Mouse (Mus musculus): ENCODE data around the gene Igsf9. TPM values are rescaled to one million over a fixed set of nuclear protein-coding genes. Genes with fewer than 3 reads are reported as not detected.

Gene Igsf9
- 76.2 and 95.8 TPM in 2 replicates for polyA plus RNA-seq (2016; fragmentation: Nextera tagmentation; extraction: Ambion mirVana)

DNA sequence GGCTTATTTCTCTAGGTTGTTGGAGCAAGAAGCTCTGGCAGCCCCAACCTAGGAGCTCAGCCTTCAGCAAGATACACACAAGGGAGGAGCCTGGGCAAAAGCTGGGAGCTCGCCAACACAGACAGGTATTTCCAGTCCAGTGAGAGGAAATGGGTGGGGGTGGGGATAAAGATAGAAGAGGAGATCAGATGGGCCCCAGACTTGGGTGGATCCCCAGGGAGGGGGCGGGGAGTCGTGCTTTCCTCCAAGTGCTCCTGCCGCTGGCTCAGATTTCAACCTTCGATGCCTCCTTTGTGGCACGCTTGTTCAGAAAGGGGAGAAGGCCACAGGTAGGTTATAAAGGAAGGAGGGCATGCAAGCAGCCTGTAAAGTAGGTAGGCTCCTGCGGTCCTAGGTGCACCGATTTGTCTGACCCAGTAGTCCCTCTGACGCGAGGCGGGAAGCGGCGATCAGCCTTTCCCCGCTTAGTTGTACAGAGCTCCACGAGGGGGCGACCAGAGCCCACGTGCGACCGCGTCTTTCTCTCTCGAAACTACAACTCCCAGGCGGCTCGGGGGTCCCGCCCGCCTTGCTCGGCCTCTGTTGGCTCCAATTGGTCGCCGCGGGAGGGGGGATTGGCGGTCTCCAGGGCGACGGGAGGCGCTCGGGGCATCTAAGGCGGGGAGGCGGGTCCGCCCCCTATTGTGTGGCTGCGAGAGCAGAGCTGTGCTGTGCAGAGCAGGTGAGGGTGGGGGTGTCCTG lies at the start of gene Igsf9:
TSS of gene Igsf9 (plus strand) at position 249 of the 741 bp plus-strand sequence.
- DNase-seq (ENCODE audit: low spot score), result peak; percentile 97
- Histone ChIP-seq H3K27ac (replicated peaks) (peak within 1 kb of the TSS; percentile 93), H3K9me3 (replicated peaks) (no peaks in the 10 kb centered on the region), H3K4me3 (peak within 1 kb of the TSS; percentile 79), H3K36me3 (peaks cover 15% of the 10 kb centered on the region), H3K27me3 (ENCODE audit: low read depth, poor library complexity, severe bottlenecking) (peaks cover 23% of the 10 kb centered on the region), H3K4me1 (peaks cover 53% of the 10 kb centered on the region)
- under 1% methylated on average over 38 of the region's 38 CpGs for WGBS

DNA sequence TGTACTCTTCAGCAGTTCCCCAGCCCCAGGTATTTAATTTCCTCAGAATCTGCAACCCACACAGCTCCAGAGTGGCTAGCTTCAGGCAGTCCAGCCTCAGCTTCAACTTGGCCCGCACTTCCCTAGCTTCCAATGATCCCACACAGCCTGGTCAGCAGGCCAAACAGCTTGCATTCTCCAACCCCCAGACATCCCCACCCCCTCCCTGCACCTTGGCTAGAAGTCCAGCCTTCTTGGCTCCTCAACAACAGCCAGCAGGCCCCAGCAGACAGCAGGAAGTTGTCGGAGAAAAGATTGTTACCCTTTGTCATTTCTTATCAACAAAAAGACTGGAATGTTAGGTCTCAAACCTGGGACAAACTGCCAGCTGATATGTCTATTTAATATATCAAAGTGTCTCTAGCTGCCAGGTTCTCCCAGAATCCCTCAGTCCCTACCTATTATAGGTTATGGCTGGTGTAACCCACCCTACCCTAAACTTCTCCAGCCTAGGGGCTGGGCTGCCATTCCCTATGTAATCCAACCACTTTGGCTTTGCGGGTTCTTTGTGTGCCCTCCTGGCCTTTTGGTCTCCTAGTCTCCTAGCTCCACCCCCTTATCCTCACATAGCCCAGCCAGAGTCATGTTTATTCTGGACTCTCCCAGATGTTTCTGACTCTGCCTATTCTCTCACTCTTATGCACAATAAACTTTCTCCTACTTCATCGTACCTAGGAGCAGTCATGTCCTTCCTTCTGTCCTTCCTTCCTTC lies 49.6 kb upstream of the Igsf9 start:
- 51% methylated on average over 4 of the region's 4 CpGs for WGBS

DNA sequence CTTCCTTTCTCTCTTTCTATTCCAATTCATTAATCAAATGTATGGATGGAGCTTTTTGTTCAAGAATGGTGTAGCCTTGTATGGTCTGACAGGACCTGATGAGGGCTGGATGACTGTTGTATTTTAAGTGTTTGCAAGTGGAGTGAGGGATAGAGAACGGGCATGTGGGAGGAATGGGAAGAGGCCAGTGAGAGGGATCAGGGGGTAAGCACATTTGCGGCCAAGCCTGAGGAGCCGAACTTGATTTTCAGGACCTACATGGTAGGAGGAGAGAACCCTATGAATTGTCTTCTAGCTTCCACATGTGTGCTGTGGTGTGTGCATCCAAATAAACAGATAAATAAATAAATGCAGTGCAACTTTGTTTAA lies 49.0 kb upstream of the Igsf9 start:
- Histone ChIP-seq H3K4me1 (peaks cover 9% of the 10 kb centered on the region; the same call in 1 of the 2 replicates), H3K27ac (replicated peaks) (no peak overlapping the region), H3K4me3 (no peak overlapping the region), H3K27me3 (ENCODE audit: low read depth, poor library complexity, severe bottlenecking) (no peaks in the 10 kb centered on the region), H3K9me3 (replicated peaks) (no peaks in the 10 kb centered on the region), H3K36me3 (no peaks in the 10 kb centered on the region)
- DNase-seq (ENCODE audit: low spot score), result no peak
- 92% methylated on average over 3 of the region's 3 CpGs for WGBS

More for the DNA sequence above, 49.6 kb upstream of the Igsf9 start:
- peaks cover 9% of the 10 kb centered on the region; the same call in 1 of the 2 replicates for H3K4me1 ChIP-seq
- H3K27ac ChIP-seq (replicated peaks), result no peak overlapping the region
- H3K9me3 ChIP-seq (replicated peaks), result no peaks in the 10 kb centered on the region
- H3K36me3 ChIP-seq, result no peaks in the 10 kb centered on the region
- no peaks in the 10 kb centered on the region for H3K27me3 ChIP-seq (ENCODE audit: low read depth, poor library complexity, severe bottlenecking)
- no peak overlapping the region for H3K4me3 ChIP-seq
- no peak for DNase-seq (ENCODE audit: low spot score)

DNA sequence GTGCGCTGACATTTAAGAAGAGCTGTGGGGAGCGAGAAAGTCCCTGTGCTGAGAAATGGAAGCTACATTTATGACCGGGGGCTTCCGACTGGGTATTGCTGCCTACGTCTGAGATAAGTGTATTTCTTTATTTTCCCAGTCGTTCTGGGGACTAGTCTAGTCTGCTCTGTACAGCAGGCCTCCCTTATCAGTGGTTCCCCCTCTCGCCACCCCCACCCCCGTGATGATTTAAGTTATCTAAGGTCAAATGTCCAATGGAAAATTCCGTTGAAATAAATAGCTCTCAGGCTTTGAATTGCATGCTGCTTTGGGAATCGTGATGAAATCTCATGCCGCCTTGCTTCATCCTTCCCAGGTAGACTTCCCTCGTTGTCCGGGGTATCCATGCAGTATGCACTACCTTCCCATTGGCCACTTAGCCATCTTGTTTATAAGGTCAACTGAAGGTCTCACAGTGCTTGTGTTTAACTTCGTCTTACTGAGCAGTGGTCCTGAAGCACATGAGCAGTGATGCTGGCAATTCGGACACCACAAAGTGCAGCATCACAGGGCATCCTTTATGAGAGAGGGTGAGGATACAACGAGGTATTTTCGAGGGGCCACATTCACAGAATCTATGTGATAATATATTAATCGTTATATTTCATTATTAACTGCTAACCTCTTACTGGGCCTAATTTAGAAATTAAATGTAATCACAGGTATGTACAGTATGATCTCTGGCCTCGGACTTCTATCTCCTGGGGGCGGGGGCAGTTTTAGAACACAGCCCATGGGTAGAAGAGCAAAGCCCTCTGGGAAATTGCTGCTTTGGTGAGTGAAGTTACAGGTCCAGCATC lies 48.4 kb upstream of the Igsf9 start:
- no peaks in the 10 kb centered on the region for H3K27me3 ChIP-seq (ENCODE audit: low read depth, poor library complexity, severe bottlenecking)
- H3K4me3 ChIP-seq, result no peak overlapping the region
- 89% methylated on average over 20 of the region's 20 CpGs for WGBS
- no peaks in the 10 kb centered on the region for H3K9me3 ChIP-seq (replicated peaks)
- H3K27ac ChIP-seq (replicated peaks), result no peak overlapping the region
- H3K4me1 ChIP-seq, result peaks cover 9% of the 10 kb centered on the region; the same call in 1 of the 2 replicates
- H3K36me3 ChIP-seq, result no peaks in the 10 kb centered on the region
- no peak for DNase-seq (ENCODE audit: low spot score)

DNA sequence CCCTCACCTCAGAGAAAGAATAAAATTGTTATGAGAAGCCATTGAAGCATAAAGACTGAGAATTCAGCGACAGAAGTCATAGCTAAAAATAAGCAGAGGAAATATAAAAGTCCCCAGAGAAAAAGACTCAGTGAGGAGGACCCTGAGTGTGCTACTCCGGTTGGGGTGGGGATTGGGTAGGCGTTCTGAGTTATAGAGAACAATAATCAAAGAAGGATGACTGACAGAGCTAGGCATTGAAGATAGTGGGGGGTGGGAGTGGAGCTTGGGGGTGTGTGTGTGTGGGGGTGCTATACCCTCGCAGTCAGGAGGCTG lies 47.8 kb upstream of the Igsf9 start:
- no peak overlapping the region for H3K4me3 ChIP-seq
- DNase-seq (ENCODE audit: low spot score), result no peak
- no peaks in the 10 kb centered on the region for H3K36me3 ChIP-seq
- no peaks in the 10 kb centered on the region for H3K27me3 ChIP-seq (ENCODE audit: low read depth, poor library complexity, severe bottlenecking)
- peaks cover 9% of the 10 kb centered on the region; the same call in 1 of the 2 replicates for H3K4me1 ChIP-seq
- 92% methylated on average over 4 of the region's 4 CpGs for WGBS
- no peaks in the 10 kb centered on the region for H3K9me3 ChIP-seq (replicated peaks)
- no peak overlapping the region for H3K27ac ChIP-seq (replicated peaks)

DNA sequence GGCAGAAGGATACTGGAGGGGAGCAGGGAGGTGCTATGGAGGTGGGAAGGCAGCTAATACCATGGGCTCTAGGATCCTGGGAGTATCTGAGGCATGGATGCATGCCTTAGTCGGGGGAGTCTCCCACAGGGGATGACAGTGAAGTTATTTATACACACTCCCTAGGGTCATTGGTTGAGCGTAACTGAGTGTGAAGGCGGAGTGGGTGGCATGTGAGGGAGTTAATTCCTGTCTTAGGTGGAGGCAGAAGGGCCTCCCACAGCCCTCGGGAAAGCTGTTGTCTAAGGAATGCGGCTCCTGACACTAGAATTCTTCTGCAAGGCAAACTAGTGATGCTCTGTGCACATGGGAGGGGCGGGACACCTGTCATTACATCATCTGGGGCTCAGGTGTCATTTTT lies 44.8 kb upstream of the Igsf9 start:
- no peak overlapping the region for H3K4me3 ChIP-seq
- H3K4me1 ChIP-seq, result peaks cover 7% of the 10 kb centered on the region; the same call in 1 of the 2 replicates
- H3K27ac ChIP-seq (replicated peaks), result no peak overlapping the region
- DNase-seq (ENCODE audit: low spot score), result no peak
- 61% methylated on average over 6 of the region's 6 CpGs for WGBS
- no peaks in the 10 kb centered on the region for H3K27me3 ChIP-seq (ENCODE audit: low read depth, poor library complexity, severe bottlenecking)
- H3K9me3 ChIP-seq (replicated peaks), result no peaks in the 10 kb centered on the region
- no peaks in the 10 kb centered on the region for H3K36me3 ChIP-seq

DNA sequence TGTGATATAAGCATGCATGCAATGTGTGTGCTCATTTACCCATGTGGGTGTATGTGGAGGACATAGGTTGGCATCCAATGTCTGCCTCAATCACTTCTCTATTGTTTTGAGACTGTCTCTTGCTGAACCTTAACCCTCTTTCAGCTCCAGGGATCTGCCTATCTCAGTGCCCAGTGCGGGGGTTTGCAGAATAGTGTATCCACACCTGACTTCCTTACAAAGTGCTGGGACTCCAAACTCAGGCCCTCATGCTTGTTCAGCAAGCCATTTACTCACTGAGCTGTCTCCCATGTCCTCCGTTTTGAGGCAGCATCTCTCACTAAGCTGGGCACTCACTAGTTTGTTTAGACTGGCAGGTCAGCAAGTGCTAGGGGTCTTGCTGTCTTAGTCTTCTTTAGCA lies 43.0 kb upstream of the Igsf9 start:
- no peaks in the 10 kb centered on the region for H3K9me3 ChIP-seq (replicated peaks)
- DNase-seq (ENCODE audit: low spot score), result no peak
- WGBS, result 86% methylated on average over 2 of the region's 2 CpGs
- no peaks in the 10 kb centered on the region for H3K4me1 ChIP-seq
- H3K4me3 ChIP-seq, result no peak overlapping the region
- H3K27me3 ChIP-seq (ENCODE audit: low read depth, poor library complexity, severe bottlenecking), result no peaks in the 10 kb centered on the region
- no peaks in the 10 kb centered on the region for H3K36me3 ChIP-seq
- no peak overlapping the region for H3K27ac ChIP-seq (replicated peaks)

DNA sequence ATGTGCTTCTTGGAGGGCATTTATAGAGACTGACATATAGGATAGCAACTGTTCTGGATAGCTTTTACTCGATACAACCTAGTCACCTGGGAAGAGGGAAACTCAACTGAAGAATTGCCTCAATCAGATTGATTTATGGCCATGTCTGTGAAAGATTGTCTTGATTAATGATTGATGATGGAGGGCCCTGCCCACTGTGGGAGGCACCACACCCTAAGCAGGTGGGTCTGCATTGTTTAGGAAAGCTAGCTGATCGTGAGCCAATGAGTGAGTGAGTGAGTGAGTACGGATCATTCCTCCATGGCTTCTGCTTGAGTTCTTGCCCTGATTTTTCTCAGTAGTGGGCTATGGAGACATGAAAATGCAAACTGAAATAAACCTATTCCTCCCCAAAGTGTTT lies 41.1 kb upstream of the Igsf9 start:
- 93% methylated on average over 3 of the region's 3 CpGs for WGBS
- H3K27ac ChIP-seq (replicated peaks), result no peak overlapping the region
- DNase-seq (ENCODE audit: low spot score), result no peak

DNA sequence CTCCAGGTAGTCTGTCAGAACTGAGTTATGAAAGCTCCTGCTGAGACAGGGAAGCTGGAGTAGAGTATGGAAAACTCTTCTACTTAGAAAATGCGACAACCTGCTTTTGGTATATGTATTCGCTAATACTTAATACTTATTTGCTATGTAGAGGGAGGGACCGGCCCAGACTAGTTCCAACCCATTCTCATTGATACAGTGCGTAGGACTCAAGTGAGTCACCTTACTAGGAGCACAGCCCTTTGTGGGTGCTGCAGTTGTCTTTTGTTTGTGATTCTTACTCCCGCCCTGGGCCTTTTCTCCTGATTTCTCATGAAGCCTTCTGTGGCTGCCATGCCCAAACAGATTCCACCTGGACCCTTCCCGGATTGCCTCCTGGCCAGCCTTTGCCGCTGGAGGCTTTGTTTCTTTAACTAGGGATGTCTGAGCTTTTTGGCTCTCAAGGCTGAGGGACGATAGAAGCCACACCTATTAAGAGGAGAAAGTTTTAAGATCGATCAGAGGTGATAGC lies 39.6 kb upstream of the Igsf9 start:
- no peak for DNase-seq (ENCODE audit: low spot score)
- Histone ChIP-seq H3K9me3 (replicated peaks) (no peaks in the 10 kb centered on the region), H3K36me3 (no peaks in the 10 kb centered on the region), H3K27ac (replicated peaks) (no peak overlapping the region), H3K4me1 (no peaks in the 10 kb centered on the region), H3K27me3 (ENCODE audit: low read depth, poor library complexity, severe bottlenecking) (no peaks in the 10 kb centered on the region), H3K4me3 (no peak overlapping the region)
- WGBS, result 87% methylated on average over 9 of the region's 9 CpGs

More for the DNA sequence above, 41.1 kb upstream of the Igsf9 start:
- H3K27me3 ChIP-seq (ENCODE audit: low read depth, poor library complexity, severe bottlenecking), result no peaks in the 10 kb centered on the region
- no peak overlapping the region for H3K4me3 ChIP-seq
- H3K9me3 ChIP-seq (replicated peaks), result no peaks in the 10 kb centered on the region
- no peaks in the 10 kb centered on the region for H3K36me3 ChIP-seq
- no peaks in the 10 kb centered on the region for H3K4me1 ChIP-seq

DNA sequence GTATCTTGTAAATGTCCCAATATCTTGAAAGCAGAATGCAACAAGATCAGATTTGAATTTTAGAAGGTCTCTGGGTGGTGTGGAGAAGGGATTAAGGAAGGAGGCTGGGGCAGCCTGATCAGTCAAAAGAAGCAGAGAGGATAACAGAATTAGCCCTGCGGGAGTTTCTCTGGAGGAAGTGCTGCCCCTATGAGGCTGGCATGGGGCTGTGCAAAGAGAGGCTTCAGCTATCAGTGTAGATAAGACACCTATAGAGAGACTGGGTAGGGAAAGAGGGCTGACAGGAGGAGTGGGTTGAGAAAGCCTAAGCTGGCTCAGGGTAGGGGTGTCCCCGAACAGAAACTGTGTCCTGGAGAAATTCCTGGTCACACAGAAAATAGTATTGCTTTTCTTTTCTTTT lies 31.4 kb upstream of the Igsf9 start:
- Histone ChIP-seq H3K27me3 (ENCODE audit: low read depth, poor library complexity, severe bottlenecking) (no peaks in the 10 kb centered on the region), H3K36me3 (no peaks in the 10 kb centered on the region), H3K27ac (replicated peaks) (no peak overlapping the region), H3K9me3 (replicated peaks) (no peaks in the 10 kb centered on the region), H3K4me3 (no peak overlapping the region), H3K4me1 (peaks cover 12% of the 10 kb centered on the region)
- 14% methylated on average over 2 of the region's 2 CpGs for WGBS
- DNase-seq (ENCODE audit: low spot score), result no peak

DNA sequence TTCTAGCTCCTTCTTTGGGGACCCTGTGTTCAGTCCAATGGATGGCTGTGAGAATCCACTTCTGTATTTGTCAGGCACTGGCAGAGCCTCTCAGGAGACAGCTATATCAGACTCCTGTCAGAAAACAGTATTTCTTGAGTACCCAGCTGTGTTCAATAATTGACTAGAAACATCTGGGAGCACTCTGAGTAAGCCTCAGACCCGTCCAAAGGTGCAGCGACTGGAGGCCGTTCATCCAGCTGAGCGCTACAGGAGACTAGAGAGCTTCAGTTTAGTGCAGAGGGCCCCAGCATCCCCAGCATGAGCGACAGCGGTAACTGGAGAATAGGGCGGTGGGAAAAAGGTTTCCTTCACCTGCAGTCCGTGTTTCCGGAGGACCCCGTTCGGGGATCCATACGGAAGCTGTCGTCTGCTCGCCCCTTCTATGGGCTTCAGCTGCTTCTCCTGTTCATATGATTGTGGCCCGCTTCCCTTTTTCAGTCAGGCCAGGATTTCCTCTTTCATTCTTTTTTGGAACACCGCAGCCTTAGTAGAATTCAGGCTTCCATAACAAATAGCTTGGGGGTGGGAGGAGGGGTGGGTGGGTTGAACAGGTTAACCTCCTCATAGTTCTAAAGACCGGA lies 30.6 kb upstream of the Igsf9 start:
- H3K27me3 ChIP-seq (ENCODE audit: low read depth, poor library complexity, severe bottlenecking), result no peaks in the 10 kb centered on the region
- no peak overlapping the region for H3K27ac ChIP-seq (replicated peaks)
- no peak overlapping the region for H3K4me3 ChIP-seq
- 34% methylated on average over 17 of the region's 17 CpGs for WGBS
- peaks cover 16% of the 10 kb centered on the region for H3K4me1 ChIP-seq
- H3K9me3 ChIP-seq (replicated peaks), result no peaks in the 10 kb centered on the region
- DNase-seq (ENCODE audit: low spot score), result no peak
- no peaks in the 10 kb centered on the region for H3K36me3 ChIP-seq

DNA sequence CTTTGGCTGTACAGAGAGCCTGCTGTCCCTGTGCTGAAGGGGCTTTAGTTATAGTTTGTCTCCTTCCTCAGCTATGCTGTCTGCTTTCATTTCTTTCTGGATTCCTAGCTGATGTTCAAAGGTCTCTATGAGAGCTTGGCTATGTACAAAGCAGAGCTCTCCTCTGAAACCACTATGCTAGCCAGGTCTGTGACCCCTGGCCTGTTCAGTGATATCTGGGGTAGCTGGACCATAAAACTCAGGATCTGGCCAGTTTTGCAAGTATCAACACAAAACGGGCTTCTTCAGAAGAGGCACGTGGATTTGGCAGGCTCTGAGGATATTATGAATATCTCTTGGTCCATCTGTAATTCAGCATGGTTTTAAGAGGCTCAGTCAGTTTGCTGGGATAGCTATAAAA lies 28.7 kb upstream of the Igsf9 start:
- no peak overlapping the region for H3K27ac ChIP-seq (replicated peaks)
- DNase-seq (ENCODE audit: low spot score), result no peak

More for the DNA sequence above, 28.7 kb upstream of the Igsf9 start:
- Histone ChIP-seq H3K36me3 (no peaks in the 10 kb centered on the region), H3K9me3 (replicated peaks) (no peaks in the 10 kb centered on the region), H3K4me3 (no peak overlapping the region), H3K27me3 (ENCODE audit: low read depth, poor library complexity, severe bottlenecking) (no peaks in the 10 kb centered on the region), H3K4me1 (peaks cover 16% of the 10 kb centered on the region)
- WGBS, result 88% methylated on average over 2 of the region's 2 CpGs
